Mouse (Mus musculus): Measurements from ENCODE around the gene Nudt19. TPM values are rescaled to one million over a fixed set of nuclear protein-coding genes. Genes with fewer than 3 reads are reported as not detected.
"Not testable (repeated sequence)": the region's sequence is repeated elsewhere in the genome, so short reads cannot be mapped to it uniquely, and the experiment has no call there.

The Nudt19 gene
- polyA plus RNA-seq, 1 experiment from 2014 or later, result 49.0 TPM

GRCm38 (mm10) chr7:35585191-35586054 is 29.3 kb upstream of the Nudt19 start, which contains the start of gene Rgs9bp:
Gene Rgs9bp, minus strand, starts transcription at chr7:35585582.
- WGBS, result under 1% methylated on average over 44 of the region's 45 CpGs
- peak; percentile 75 for ATAC-seq (ENCODE audit: low FRiP score, low read depth)
- Histone ChIP-seq H3K4me1 (peaks cover 26% of the 10 kb centered on the region), H3K4me3 (peak within 1 kb of the TSS; percentile 81), H3K27ac (no peak within 1 kb of the TSS), H3K9me3 (no peaks in the 10 kb centered on the region), H3K36me3 (no peaks in the 10 kb centered on the region), H3K4me2 (replicated peaks) (peak within 1 kb of the TSS; percentile 95), H3K27me3 (replicated peaks) (peaks cover 34% of the 10 kb centered on the region), H3K9ac (peak within 1 kb of the TSS; percentile 80)

- H3K27ac ChIP-seq, result no peak overlapping the region
Observed at GRCm38 (mm10) chr7:35584786-35585190, 28.7 kb upstream of the Nudt19 start.

GRCm38 (mm10) chr7:35584068-35584785 is 28.1 kb upstream of the Nudt19 start:
- H3K27me3 ChIP-seq (replicated peaks), result peaks cover 34% of the 10 kb centered on the region
- no peak overlapping the region for H3K27ac ChIP-seq
- peak overlapping the region; percentile 50; the same call in 1 of the 2 replicates for H3K9ac ChIP-seq
- peaks cover 26% of the 10 kb centered on the region for H3K4me1 ChIP-seq
- ATAC-seq (ENCODE audit: low FRiP score, low read depth), result no peak
- H3K9me3 ChIP-seq, result no peaks in the 10 kb centered on the region
- peak overlapping the region; percentile 95 for H3K4me2 ChIP-seq (replicated peaks)
- WGBS, result 4% methylated on average over 36 of the region's 36 CpGs
- H3K36me3 ChIP-seq, result no peaks in the 10 kb centered on the region
- H3K4me3 ChIP-seq, result peak overlapping the region; percentile 81

More at GRCm38 (mm10) chr7:35584786-35585190, 28.7 kb upstream of the Nudt19 start:
- under 1% methylated on average over 50 of the region's 50 CpGs for WGBS
- Histone ChIP-seq H3K36me3 (no peaks in the 10 kb centered on the region), H3K27me3 (replicated peaks) (peaks cover 34% of the 10 kb centered on the region), H3K4me3 (peak overlapping the region; percentile 81), H3K4me2 (replicated peaks) (peak overlapping the region; percentile 95), H3K4me1 (peaks cover 26% of the 10 kb centered on the region), H3K9me3 (no peaks in the 10 kb centered on the region), H3K9ac (peak overlapping the region; percentile 50)
- ATAC-seq (ENCODE audit: low FRiP score, low read depth), result no peak

GRCm38 (mm10) chr7:35583476-35584025 is 27.4 kb upstream of the Nudt19 start:
- Histone ChIP-seq H3K4me3 (no peak overlapping the region), H3K9me3 (no peaks in the 10 kb centered on the region), H3K4me1 (peaks cover 26% of the 10 kb centered on the region), H3K9ac (no peak overlapping the region), H3K36me3 (no peaks in the 10 kb centered on the region), H3K27ac (no peak overlapping the region), H3K27me3 (replicated peaks) (peaks cover 34% of the 10 kb centered on the region), H3K4me2 (replicated peaks) (no peak overlapping the region)
- WGBS, result 20% methylated on average over 11 of the region's 11 CpGs
- no peak for ATAC-seq (ENCODE audit: low FRiP score, low read depth)

DNA sequence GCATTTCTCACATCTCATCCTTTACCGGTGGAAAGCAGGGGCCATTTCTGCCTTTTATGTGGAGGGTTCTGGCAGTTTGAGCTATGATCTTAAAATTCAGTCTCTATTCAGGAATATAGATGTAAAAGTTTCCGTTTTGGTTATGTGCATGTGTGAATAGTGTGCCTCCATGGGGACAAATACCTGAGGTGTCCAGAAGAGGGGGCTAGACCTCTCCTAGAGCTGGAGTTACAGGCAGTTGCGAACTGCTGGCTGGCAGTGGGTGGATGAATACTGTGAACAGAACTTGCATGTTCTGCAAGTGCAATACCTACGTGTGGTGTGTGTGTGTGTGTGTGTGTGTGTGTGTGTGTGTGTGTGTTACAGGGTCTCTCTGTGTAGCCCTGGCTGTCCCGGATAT is 26.6 kb upstream of the Nudt19 start:
- no peak overlapping the region for H3K27ac ChIP-seq
- no peaks in the 10 kb centered on the region for H3K9me3 ChIP-seq
- H3K4me2 ChIP-seq (replicated peaks), result no peak overlapping the region
- ATAC-seq (ENCODE audit: low FRiP score, low read depth), result no peak
- no peak overlapping the region for H3K9ac ChIP-seq
- peaks cover 25% of the 10 kb centered on the region for H3K4me1 ChIP-seq
- H3K27me3 ChIP-seq (replicated peaks), result peaks cover 34% of the 10 kb centered on the region
- H3K36me3 ChIP-seq, result no peaks in the 10 kb centered on the region
- 74% methylated on average over 5 of the region's 5 CpGs for WGBS
- no peak overlapping the region for H3K4me3 ChIP-seq

DNA sequence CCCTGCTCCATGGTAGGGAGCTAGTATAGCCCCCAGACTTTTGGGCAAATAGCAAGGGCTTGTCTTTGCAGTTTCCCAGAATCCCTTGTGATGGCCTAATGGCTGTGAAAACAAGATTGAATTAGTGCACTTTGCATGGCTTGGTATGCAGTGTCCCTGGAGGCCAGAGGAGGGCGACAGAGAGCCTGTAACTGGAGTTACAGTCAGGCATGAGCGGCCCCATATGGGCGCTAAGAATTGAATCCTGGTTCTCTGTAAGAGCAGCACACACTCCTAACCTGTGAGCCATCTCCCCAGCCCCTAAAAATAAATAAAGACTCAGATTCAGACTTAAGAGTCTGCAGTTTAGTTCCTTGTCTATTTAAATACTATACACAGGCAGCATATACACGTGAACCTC is 23.7 kb upstream of the Nudt19 start:
- Histone ChIP-seq H3K9me3 (no peaks in the 10 kb centered on the region), H3K27me3 (replicated peaks) (peaks cover 27% of the 10 kb centered on the region), H3K9ac (no peak overlapping the region), H3K4me1 (peaks cover 7% of the 10 kb centered on the region), H3K27ac (no peak overlapping the region), H3K4me3 (no peak overlapping the region), H3K36me3 (no peaks in the 10 kb centered on the region), H3K4me2 (replicated peaks) (no peak overlapping the region)
- 41% methylated on average over 4 of the region's 4 CpGs for WGBS
- ATAC-seq (ENCODE audit: low FRiP score, low read depth), result no peak

DNA sequence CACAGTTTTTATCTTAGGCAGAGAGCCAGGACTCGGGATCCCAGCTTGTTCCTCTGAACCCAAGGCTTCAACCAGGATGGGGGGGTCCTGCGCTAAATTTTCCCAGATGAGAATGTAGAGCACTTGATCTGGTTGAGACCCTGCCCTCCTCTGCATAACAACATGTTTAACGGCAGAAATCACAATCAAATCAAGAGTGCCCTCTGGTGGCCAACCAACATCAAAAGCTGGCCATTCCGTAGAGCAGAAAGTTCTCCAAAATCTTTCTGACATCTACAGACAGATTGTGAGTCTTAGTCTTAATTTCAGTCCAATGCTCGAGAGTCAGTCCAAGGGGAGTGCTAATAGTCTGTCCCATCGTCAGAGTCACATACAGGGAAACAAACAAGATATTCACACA is 14.8 kb upstream of the Nudt19 start:
- H3K27me3 ChIP-seq (replicated peaks), result not testable (repeated sequence)

GRCm38 (mm10) chr7:35569724-35570123 is 13.6 kb upstream of the Nudt19 start:
- not testable (repeated sequence) for H3K4me1 ChIP-seq; H3K9me3 ChIP-seq; H3K36me3 ChIP-seq; H3K27me3 ChIP-seq (replicated peaks); ATAC-seq (ENCODE audit: low FRiP score, low read depth); H3K9ac ChIP-seq; H3K27ac ChIP-seq; H3K4me3 ChIP-seq; H3K4me2 ChIP-seq (replicated peaks)
- 91% methylated on average over 4 of the region's 4 CpGs for WGBS

More for the DNA sequence above, 14.8 kb upstream of the Nudt19 start:
- not testable (repeated sequence) for H3K4me1 ChIP-seq; H3K4me3 ChIP-seq; H3K27ac ChIP-seq; ATAC-seq (ENCODE audit: low FRiP score, low read depth); H3K9ac ChIP-seq; H3K36me3 ChIP-seq; H3K4me2 ChIP-seq (replicated peaks); H3K9me3 ChIP-seq
- 24% methylated on average over 6 of the region's 6 CpGs for WGBS

DNA sequence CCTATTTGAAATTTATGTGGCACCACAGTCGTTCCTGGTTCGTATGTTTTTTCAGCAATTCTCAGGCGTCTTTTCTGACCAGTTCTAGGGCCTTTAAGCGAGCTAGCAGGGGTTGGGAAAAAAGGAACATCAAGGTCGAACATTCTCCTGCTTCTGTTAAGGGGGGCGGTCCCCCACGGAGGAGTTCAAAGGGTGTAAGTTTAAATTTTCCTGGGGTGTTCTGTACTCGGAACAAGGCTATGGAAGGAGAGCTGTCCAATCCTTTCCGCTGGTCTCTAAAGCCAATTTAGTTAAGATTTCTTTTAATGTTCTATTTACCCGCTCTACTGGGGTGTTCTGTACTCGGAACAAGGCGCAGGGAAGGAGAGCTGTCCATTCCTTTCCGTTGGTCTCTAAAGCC is 9.9 kb upstream of the Nudt19 start:
- H3K4me2 ChIP-seq (replicated peaks); H3K4me3 ChIP-seq; H3K9me3 ChIP-seq; H3K4me1 ChIP-seq; H3K27me3 ChIP-seq (replicated peaks); H3K36me3 ChIP-seq; H3K9ac ChIP-seq; H3K27ac ChIP-seq; ATAC-seq (ENCODE audit: low FRiP score, low read depth): not testable (repeated sequence)
- WGBS, result 80% methylated on average over 13 of the region's 13 CpGs

GRCm38 (mm10) chr7:35564872-35565271 is 8.8 kb upstream of the Nudt19 start:
- H3K36me3 ChIP-seq; H3K9ac ChIP-seq; H3K27ac ChIP-seq; H3K4me3 ChIP-seq; H3K9me3 ChIP-seq; ATAC-seq (ENCODE audit: low FRiP score, low read depth); H3K4me2 ChIP-seq (replicated peaks); H3K4me1 ChIP-seq; H3K27me3 ChIP-seq (replicated peaks): not testable (repeated sequence)
- 84% methylated on average over 10 of the region's 10 CpGs for whole genome bisulfite sequencing

DNA sequence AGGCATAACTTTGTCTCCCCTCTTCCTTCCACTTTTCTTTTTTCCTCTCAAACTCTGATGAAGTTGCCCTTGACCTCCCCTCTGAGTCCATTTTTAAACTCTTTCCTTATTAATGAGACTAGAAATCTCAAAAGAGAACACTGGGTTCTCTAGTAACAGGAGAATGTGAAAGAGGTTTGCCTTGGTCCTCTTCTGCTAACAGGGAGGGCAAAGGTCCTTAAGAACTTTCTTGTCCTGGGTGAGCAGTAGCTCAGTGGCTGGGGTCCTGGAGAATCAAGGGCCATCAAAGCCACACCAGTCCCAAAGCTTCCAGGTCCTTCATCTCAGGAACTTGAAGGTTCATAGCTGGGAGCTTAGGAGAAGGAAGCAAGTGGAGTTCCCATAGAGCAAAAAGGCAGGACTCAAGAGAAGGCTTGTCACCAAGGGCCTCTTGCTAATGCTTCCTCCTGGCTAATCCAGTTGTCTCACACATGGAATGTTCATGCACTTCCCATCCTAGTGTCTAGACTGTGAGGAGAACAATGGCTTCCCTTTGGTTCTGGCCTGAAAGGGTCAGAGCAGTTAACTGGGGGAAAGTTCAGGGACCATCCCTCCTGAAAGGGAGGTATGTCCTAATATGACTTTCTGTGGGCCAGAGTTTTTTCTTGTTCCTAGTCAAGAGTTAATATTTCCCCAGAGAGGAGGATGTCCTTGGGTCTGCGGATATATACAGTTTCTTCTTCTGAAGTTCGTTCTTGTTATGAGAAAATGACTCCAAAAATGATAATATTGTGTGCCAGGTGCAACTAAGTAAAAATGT is 8.2 kb upstream of the Nudt19 start:
- H3K36me3 ChIP-seq, result no peaks in the 10 kb centered on the region
- H3K4me2 ChIP-seq (replicated peaks), result no peak overlapping the region
- H3K9ac ChIP-seq, result no peak overlapping the region
- ATAC-seq (ENCODE audit: low FRiP score, low read depth), result no peak
- H3K4me1 ChIP-seq, result no peaks in the 10 kb centered on the region
- no peak overlapping the region for H3K4me3 ChIP-seq
- no peaks in the 10 kb centered on the region for H3K9me3 ChIP-seq
- H3K27ac ChIP-seq, result no peak overlapping the region
- H3K27me3 ChIP-seq (replicated peaks), result no peaks in the 10 kb centered on the region
- 91% methylated on average over 2 of the region's 2 CpGs for WGBS

- Histone ChIP-seq H3K36me3 (no peaks in the 10 kb centered on the region), H3K4me1 (no peaks in the 10 kb centered on the region), H3K27me3 (replicated peaks) (no peaks in the 10 kb centered on the region), H3K4me2 (replicated peaks) (no peak overlapping the region), H3K4me3 (no peak overlapping the region), H3K27ac (no peak overlapping the region), H3K9me3 (no peaks in the 10 kb centered on the region), H3K9ac (no peak overlapping the region)
- 81% methylated on average over 11 of the region's 11 CpGs for WGBS
- ATAC-seq (ENCODE audit: low FRiP score, low read depth), result no peak
Observed at GRCm38 (mm10) chr7:35563071-35563470, 7.0 kb upstream of the Nudt19 start.
